Mouse (Mus musculus) ES-Bruce4 (cell line): Measurements from ENCODE around the gene Atn1.

Experiments
- CTCF ChIP-seq: IDR thresholded peaks from one replicate; pipeline ENCODE4 v1.8.1; 2011; ENCODE audit warnings: low read depth, low read length
- POLR2A ChIP-seq: IDR thresholded peaks from one replicate; pipeline ENCODE4 v1.8.1; 2011; ENCODE audit warnings: low read length; ENCODE audit not compliant: insufficient read depth

DNA sequence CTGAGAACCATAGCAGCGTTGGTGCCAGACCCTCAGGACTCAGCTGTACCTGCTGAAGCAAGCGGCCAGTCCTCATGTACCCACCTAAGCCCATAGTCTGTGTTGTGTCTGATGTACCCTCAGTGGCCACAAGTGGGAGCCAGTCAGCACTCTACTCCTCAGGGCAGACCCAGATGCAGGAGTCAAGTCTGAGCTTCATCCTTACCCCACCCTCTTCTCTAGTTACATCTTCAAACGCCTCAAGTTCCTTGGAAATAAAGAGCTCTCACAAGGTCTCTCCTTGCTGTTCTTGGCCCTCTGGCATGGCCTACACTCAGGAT, 53.6 kb downstream of the Atn1 start:
- TF ChIP-seq CTCF (peak; percentile 97), POLR2A (no peak)
